Mouse (Mus musculus): ENCODE results near the gene Jag2.

The Jag2 gene

DNA sequence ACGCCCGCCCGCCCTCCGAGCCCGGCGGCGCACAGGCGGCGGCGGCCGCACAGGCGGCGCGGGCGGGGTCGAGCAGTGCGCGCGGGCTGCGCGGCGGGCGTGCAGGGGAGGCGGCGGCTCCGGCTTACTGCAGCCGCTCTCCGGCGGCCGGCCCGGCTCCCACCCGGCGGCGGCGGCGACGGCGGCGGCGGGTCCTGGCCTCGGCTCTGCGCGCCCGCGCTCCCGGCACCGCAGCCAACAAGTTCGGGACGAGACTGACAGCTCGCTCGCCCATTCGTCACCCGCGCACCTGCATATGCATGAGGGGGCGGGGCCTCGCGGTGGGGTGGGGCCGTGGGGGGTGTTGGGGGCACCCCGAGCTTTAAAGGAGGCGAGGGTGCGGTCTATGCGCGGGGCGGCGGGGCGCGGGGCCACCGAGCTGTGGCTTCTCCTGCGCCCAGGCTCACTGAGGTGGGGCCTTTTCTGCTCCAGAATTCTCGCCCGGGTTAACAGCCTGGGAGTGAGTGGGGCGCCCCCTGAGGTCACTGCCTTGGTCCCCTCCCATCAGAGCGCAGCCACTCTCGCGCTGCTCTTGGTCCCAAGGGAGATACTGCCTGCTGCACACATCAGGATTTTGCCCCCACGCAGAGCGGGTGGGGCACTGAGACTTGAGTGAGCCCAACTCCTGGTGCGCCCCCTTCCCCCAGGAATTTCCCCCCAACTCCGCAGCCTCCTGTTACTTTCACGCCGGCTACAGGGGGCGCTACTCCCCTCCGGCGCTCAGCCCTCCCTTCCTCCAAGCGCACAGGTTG, at the start of gene Jag2:
Gene Jag2 (minus strand): TSS at position 215 of the 791 bp plus-strand sequence.
- DNase-seq: no peak

DNA sequence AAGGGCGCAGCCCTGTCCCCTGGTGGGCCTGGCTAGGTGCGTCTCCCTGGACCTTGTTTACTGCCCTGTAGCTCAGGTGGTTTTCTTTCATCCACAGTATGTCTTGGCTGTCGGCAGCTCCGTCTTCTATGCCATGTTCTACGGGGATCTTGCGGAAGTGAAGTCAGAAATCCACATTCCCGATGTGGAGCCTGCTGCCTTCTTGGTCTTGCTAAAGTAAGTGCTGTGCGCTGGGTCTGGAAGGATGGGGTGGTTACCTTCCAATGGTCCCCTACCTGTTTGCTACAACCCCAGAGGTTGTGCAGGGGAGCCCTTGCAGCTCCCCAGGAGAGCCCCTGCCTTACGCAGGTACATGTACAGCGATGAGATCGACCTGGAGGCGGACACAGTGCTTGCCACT, 47.6 kb upstream of the Jag2 start:
- DNase-seq: no peak

DNA sequence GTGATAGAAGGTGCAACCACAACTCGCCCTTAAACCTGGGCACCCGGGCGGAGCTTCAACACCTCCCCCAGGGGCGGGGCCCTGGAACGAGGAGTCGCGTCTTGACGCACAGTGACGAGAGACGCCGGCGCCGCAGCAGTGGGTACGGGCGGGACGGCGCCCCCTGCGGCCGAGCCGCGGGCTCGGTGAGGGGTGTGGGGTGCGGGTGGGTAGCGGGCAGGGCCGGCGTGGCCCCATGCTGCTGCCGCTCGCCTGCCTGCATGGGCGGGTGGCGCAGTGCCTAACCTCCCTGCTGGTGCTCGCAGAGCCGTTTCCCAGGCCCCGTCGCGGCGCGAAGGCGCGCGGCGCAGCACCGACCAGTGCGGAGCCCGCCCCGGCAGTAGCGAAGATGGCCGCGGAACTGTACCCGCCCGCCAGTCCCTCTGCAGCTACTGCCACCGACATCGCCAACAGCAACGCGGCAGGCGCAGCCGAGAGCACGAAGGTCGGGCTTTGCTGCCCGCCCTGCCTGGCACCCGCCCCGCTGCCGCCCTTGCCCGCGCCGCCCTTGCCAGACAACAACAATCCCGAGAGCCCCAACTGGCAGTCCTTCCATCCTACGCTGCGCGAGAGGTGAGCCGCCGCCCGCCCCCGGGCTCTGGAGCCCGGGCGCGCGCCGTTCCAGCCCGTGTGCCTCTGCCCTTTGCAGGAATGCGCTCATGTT, 46.9 kb upstream of the Jag2 start, which contains the start of gene Btbd6:
Gene Btbd6 (plus strand): TSS at position 112 of the 703 bp plus-strand sequence.
- DNase-seq: peak; percentile 93 to 94

DNA sequence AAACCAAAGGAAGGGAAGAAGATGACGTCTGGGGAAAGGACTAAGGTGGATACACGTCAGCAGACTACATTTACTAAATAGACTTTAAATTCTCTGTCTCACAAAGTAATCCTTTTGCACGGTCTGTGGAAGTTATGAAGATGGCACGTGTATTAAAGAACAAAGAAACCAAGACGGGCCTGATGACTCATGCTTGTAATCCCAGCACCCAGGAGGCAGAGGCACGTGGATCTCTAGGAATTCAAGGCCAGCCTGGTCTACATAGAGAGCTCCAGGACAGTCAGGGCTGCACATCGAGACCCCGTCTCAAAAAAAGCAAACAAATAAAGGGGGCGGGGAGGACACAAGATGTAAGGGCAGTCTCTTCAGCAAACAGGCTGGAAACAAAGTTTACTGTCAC, 45.2 kb upstream of the Jag2 start:
- DNase-seq: no peak

DNA sequence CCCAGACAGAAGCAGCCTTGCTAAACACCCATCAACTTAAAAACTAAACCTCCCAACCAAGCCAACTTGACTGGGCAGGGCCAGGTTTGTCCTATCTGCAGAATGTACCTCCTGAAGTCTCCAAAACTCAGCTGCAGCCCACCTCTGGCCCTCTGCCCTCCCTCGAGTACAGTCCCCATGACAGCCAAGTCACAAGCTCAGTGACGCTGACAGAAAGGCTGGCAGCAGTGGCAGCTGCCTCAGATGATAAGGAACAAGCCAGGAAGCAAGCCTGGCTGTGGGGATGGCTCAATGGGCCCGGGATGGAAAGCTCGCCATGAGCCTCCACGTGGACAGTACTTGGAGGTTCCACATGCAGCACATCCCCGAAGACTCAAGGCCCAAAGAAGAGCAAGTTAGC, 40.0 kb upstream of the Jag2 start:
- no peak for DNase-seq

DNA sequence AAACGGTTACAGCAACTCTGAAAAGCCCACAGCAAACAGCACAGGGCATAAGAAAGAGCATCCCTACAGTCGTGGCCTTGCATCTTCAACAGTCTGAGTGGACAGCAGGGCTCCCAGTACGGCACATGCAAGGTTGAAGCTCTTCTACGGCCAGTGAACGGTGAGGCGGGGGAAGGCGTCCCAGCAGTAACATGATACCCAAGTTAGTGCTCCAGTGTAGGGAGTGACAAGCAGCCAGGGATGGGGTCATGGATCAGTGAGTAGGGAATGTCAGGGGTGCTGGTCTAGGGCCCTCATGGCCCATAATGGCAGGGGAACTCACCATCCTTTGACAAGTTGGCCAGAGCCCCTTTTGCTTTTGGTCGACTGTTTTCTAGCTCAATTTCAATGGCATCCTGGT, 39.4 kb upstream of the Jag2 start:
- no peak for DNase-seq

DNA sequence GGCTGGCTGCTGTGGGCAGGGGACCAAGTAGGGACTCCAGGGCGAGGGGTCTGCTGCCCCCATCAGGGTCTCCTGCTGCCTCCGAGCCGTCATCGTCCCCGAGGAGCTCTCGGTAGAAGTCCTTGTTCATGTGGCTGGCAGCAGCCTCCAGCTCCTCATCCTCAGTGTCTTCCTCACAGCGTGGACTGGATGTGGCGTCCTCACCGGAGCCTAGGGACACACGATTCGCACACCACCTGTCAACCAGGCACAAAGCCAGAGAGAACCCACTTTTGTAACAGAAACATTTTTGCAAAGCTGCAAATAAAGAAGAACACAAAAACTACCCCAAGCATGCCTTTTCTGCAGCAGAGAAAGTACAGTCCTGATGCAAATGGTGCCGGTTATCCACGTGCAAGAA, 36.2 kb upstream of the Jag2 start:
- no peak for DNase-seq

DNA sequence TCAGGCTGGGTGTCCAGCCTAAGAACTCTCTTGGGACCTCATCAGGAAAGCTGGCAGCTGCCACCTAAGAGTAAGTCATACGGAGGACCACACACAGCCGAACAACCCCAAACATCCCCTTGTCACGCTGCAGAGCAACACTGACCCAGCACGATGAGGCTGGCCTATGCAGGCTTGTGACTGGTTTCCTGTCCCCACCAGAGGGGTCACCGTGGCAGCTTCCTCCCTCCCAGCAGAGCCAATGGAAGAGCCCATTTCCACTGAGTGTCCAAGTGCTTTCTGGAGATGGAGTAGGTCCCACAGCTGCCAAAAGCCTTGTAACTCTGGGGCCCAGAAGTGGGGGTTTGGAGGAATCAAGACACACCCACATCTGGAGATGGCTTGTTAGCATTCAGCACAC, 32.3 kb upstream of the Jag2 start:
- no peak for DNase-seq

DNA sequence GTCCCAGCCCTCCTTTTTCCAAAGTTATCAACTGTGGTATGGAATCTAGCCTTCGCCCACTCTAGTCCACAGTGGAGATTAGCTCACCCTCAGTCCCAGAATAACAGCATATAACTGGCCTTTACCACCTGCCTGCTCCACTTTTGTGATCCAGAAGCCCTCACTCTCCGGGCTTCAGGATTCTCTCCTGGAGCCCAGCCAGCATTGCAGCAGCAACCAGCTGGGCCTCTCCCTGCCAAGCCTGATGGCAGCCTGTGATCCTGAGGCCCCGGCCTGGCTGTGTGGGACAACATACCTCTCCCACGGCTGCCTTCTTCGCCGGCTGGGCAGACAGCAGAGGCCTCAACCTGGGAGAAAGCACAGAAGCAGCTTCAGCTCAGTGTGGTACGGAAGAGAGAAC, 31.9 kb upstream of the Jag2 start:
- DNase-seq: no peak

DNA sequence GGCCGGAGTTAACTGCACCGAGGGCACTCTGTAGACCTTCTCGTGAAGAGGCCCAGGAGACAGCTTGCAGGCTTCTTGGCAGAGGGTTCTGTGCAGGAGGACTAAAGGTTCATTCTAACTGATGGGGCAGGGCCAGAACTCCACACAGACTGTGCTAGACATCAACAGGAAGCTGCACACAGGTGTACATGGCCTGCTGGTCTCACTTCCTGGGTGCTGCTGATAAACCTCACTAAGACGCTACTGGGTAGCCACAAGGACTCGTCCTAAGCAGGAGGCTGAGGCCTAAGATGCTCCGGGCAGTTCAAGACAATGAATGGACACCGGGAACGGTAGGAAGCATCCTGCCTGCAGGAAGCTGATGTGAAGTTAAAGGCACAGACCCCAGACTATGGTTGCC, 29.8 kb upstream of the Jag2 start:
- no peak for DNase-seq

DNA sequence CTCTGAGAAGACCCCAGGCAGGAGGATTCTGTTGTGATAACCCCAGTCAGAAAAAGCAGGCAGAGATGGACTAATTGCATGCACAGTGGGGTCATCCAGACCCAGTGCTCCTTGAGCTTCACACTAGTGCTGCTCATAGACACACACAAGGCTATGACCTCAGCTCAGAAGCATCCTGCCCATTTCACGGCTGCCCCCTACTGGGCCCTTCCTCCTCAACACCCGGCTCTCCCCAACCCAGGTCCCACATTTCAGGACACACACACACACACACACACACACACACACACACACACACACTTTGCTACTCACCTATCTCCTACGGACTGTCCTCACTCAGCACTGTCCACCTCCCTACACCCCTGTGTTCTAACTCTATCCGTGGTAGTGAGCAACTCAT, 28.7 kb upstream of the Jag2 start:
- peak in 1 of 2 experiments; percentile 42 for DNase-seq

DNA sequence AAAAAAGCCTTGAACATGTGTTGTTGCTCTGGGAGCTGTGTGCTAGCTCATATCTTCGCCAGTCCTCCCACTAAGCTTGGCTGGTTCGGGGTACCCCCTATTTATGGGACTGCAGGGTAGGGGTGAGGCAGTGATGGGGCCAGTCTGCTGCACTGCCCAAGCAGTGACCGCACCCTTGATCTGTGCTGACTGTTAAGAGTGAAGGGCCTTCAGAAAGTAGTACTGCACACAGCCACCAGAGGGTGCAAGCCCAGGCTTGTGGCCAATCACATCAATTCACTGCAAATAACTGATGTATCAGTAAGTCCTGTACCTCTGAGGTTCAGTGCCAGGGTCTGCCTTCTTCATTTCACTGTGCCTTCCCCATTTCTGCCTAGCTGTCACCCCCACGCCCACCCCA, 26.2 kb upstream of the Jag2 start:
- peak; percentile 62 to 82 for DNase-seq

DNA sequence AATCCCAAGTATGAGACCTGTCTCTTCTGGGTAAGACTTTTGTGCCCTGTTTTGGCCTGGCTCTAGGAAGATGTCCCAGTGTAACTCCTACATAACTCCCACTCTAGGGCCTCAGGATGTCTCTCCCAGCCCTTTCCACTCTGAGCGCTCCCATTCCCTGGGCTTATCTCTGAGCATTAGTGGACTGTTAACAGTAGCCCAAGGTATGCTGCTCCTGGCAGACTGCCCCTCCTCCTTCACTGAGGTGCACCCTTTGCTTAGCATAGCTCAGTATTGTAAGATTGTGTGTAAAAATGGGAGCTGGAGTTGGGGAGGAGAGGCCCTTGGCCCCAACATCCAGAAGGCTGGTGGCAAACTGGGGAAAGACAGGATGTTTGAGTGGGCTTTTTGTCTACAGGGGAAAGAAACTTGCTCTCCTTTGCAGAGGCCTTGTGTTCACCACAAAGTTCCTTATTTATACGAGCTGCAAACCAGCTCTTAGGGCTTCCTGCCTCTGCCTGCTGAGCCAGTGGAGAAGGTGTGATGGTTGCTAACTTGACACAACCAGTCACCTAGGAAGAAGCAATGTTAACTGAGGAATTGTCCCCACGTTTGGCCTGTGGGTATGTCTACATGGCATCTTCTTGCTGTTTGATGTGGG, 23.5 kb upstream of the Jag2 start:
- no peak for DNase-seq

DNA sequence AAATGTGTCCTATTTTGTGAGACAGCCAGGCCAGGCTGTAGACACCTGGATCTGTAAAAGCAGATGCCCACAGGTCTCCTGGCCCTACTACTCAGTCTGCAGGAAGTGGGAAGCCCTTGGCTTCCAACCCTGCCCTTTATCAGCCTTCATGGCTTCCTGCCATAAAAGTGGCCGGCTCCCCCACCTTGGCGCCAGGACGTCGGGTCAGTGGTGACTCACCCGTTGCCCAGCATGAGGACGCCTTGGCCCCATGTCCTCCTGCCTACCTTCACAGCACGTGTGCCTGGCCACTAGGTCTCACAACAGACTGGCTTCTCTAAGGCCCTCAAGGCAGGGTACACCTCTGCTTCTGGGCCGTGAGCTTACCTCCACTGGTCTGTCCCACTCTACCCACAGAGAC, 22.9 kb upstream of the Jag2 start:
- DNase-seq: peak; percentile 51

DNA sequence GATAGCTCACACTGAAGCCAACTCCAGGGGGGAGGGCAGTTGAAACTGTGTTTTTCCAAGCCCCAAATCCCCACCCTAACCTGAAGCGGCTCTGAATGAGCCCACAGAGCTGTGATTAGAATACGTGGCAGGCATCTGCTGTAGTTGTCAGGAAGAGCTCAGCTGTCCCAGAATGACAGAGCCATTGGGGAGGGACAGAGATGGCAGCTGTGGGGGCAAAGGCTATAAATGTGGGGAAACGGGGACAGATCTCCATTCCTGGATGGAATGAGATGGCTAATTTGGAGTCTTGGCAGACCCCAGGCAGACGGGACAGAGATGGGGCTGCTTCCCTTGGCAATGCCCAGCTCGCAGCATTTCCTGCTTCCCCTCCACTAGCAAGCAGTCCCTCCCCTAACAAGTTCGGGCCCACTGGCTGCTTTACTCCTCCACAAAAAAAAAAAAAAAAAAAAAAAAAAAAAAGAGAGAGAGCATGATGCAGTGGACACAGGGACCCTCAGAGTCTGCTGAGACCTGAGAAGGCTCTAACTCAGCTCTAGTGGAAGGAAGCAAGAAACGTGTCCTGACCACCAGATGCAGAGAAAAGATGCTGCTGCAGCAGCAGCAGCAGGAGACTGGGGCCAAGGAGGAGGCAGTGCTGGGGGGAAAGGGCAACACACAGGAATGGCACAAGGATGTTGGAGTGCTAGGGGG, 21.7 kb upstream of the Jag2 start:
- no peak for DNase-seq

DNA sequence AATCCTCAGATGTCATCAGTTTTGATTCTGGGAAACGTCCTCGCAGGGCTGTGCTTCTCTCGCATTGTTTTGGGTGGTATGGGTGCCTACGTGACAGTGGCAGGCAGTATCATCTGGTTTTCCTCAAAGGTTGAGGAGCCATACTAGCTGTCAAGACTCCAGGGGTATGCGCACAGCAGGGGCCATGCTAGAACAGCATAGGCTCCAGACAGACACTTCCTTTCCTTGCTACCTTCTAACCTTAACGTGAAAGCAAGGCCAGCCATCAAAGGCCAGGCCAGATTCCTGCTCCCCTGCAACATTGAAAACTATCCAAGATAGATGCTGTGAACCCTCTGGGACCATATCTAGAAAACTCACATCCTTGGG, 21.2 kb upstream of the Jag2 start:
- no peak for DNase-seq

DNA sequence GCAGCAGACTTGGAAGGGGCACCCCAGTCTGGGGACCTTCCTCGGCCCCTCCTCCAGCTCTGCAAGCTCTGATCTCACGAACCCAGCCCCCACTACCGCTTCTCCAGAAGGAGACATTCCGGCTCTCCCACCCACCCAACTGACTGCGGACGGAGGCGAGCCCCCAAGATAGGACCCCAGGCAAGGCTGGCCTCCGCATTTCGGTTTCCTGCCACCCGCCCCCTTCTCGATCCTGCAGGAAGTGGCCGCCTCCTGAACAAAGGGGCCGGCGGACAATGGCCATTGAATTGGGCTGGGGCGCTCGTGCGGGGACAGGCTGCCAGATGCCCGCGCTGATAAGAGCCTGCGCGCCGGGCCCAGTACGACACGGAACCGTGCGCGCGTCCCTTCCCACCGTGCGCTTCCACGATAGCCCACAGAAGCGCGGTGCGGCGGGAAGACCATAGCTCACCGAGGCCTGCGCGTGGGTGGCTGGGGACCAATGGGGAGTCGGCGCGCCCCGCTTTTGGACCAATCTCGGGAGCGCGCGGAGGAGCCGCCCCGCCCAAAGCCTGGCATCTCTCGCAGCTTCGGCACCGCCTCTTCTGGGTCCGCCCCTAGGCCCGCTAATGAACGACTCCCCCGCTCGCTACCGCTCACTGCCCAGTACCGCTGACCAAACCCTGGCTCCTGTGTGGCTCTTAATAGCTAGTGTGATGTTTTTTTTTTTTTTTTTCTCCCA, 20.6 kb upstream of the Jag2 start:
- DNase-seq: peak; percentile 76 to 80

DNA sequence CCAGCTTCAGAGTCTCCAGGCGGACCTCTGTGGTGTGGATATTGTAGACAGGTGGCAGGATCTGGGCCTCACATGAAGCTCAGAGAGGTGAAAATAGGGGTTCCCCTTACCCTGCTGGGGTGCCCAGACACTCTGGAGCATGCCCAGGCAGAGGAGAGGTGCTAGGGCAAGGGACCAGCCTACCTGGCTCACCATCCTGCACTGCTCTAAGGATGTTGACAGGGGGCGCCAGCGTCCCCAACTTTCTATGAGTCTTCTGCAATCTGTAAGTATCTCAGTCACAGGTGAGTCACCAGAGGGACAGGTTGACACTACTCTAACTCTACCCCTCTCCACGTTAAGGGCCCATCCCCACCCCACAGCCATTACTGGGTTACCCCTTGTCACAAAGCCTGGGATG, 17.7 kb upstream of the Jag2 start:
- DNase-seq: no peak

DNA sequence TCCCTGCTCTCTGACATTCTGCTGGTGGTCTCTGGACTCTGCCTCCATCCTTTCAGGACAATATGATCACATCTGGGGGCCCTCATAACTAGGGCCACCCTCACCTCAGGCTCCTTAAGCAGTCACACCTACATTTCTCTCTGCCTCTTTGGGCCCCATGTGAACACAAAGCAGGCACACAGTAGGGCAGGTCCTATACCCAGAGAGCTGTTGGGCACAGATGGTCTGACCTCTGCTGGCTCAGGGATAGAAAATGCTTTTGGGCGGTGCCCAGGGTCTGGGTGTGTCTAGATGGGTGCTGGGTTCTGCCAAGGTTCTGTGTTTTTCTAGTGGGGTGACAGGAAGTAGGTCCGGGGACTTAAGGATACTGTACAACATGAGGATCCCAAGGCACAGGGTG, 14.1 kb upstream of the Jag2 start:
- DNase-seq: no peak

DNA sequence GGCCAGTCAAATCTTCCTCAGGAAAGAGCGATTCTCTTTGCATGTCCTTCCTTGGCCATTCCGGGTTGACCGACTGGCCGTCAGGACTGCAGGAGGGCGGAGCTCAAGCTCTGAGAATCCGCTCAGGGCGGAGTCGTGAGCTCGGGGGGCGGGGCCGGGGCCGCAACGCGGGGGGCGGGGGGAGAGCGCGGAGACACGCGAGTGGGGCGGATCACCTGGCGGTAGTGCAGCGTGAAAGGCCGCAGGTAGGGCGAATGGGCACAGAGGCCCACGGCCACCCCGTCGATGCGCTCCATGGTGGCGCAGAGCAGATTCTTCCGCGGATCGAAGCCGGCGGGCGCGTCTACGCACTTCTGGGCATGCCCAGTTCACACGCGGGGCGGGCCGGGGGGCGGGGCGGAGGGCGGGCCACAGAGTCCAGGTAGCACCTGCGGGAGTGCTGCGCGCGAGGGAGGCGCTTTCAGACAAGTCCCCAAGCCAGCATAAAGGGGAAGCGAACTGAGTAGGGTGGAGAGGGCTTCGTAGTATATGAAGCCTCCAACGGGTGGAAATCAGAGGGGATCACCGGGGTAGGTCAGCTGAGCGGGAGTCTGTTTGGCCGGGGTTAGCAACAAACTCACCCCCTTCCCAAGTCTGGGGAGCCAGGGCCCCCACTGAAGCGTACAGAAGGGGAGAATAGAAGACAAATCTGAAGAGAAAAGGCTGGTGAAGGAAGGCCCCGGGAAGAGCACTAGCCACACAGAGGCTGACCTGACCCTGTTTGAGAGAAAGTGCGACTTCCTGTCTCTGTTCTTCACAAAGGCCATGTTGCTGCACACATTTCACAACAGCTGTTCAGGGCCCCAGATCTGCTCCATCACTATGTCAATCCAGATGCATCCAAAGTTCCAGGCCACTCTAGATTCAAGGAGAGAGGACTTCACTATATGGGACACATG, 12.5 kb upstream of the Jag2 start, which contains the start of gene Nudt14:
Gene Nudt14 (minus strand): TSS at position 349 of the 938 bp plus-strand sequence.
- peak; percentile 73 to 79 for DNase-seq

DNA sequence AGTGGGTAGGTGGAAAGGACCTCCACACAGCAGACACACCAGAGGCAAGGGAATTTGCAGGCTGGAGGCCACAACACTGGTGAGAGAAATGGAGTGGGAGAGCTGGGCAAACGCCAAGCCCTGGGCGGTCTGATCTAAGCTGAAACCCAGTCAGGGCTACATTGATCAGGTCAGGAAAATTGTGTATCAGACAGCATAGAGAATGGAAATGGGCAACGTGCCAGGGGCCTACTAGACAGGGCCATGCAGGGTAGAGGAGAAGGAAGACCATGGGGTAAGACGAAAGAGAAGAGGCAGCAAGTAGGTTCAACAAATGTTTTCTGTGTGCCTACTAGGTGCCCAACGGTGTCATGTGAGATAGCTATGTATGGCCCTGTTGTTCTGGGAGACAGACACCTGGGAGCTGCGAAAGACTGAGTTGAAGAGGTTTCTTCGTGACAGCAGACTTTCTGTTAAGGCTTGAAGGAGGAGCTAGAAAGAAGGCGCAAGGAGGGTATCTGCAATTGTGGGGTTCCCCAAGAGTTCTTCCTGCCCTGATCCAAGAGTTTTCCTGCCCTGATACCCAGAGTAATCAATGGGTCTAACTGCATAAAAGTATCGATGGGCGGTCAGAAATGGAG, 11.7 kb upstream of the Jag2 start:
- DNase-seq: peak; percentile 44 to 49
